Mouse (Mus musculus) liver, adult 2 months (tissue): Measurements from ENCODE around the gene Plekhg1.

Experiments
- CTCF ChIP-seq: fragments of 200-500 bp; IDR thresholded peaks from 2 replicates; pipeline ENCODE4 v1.5.1; 2011; ENCODE audit warnings: low read depth, low read length, control low read depth
- POLR2A ChIP-seq: fragments of 200-500 bp; IDR thresholded peaks from 2 replicates; pipeline ENCODE4 v1.6.1; 2011; ENCODE audit warnings: low read length, control low read depth; ENCODE audit not compliant: insufficient read depth; ENCODE audit errors: extremely low read depth

- TF ChIP-seq CTCF (no peak), POLR2A (no peak)
These were observed 157.9 kb downstream of the Plekhg1 start for GRCm38 (mm10) chr10:3898068-3898467.
